Mouse (Mus musculus): Measurements from ENCODE around the gene Slc8a1. TPM values are rescaled to one million over a fixed set of nuclear protein-coding genes. Genes with fewer than 3 reads are reported as not detected.
A peak's percentile ranks its signal among the peaks of the same experiment; 100 is the strongest.

The Slc8a1 gene
- polyA plus RNA-seq, 1 experiment from 2014 or later: 84.6 TPM

GRCm38 (mm10) chr17:81524826-81525225, 213.4 kb downstream of the Slc8a1 start:
- Histone ChIP-seq H3K4me3 (ENCODE audit: low read length) (no peak overlapping the region), H3K4me1 (ENCODE audit: control insufficient read depth, insufficient read depth, low read length) (peaks cover 23% of the 10 kb centered on the region), H3K4me2 (ENCODE audit: low read depth, low read length) (no peak overlapping the region), H3K9ac (ENCODE audit: low read length) (no peak overlapping the region), H3K36me3 (ENCODE audit: control insufficient read depth, insufficient read depth) (no peaks in the 10 kb centered on the region), H3K27me3 (ENCODE audit: control insufficient read depth, insufficient read depth, low read length) (no peaks in the 10 kb centered on the region), H3K27ac (ENCODE audit: low read length) (no peak overlapping the region; the same call in 1 of the 2 replicates), H3K9me3 (replicated peaks; ENCODE audit: control insufficient read depth, low read length) (no peaks in the 10 kb centered on the region)
- WGBS: 67% methylated on average over 6 of the region's 6 CpGs
- ATAC-seq (replicated peaks; ENCODE audit: extremely low read depth, insufficient read depth, low FRiP score): no peak

GRCm38 (mm10) chr17:81523943-81524342, 214.2 kb downstream of the Slc8a1 start:
- WGBS: 80% methylated on average over 2 of the region's 2 CpGs
- no peaks in the 10 kb centered on the region for H3K36me3 ChIP-seq (ENCODE audit: control insufficient read depth, insufficient read depth)
- no peak overlapping the region for H3K4me2 ChIP-seq (ENCODE audit: low read depth, low read length)
- no peak overlapping the region for H3K27ac ChIP-seq (ENCODE audit: low read length)
- no peak for ATAC-seq (replicated peaks; ENCODE audit: extremely low read depth, insufficient read depth, low FRiP score)
- H3K4me3 ChIP-seq (ENCODE audit: low read length): no peak overlapping the region
- no peaks in the 10 kb centered on the region for H3K27me3 ChIP-seq (ENCODE audit: control insufficient read depth, insufficient read depth, low read length)
- H3K9ac ChIP-seq (ENCODE audit: low read length): no peak overlapping the region
- H3K9me3 ChIP-seq (replicated peaks; ENCODE audit: control insufficient read depth, low read length): no peaks in the 10 kb centered on the region
- peaks cover 24% of the 10 kb centered on the region for H3K4me1 ChIP-seq (ENCODE audit: control insufficient read depth, insufficient read depth, low read length)

GRCm38 (mm10) chr17:81518316-81519025, 219.7 kb downstream of the Slc8a1 start:
- whole genome bisulfite sequencing: 84% methylated on average over 10 of the region's 10 CpGs
- H3K36me3 ChIP-seq (ENCODE audit: control insufficient read depth, insufficient read depth): no peaks in the 10 kb centered on the region
- no peak overlapping the region for H3K4me3 ChIP-seq (ENCODE audit: low read length)
- no peak overlapping the region for H3K4me2 ChIP-seq (ENCODE audit: low read depth, low read length)
- H3K27me3 ChIP-seq (ENCODE audit: control insufficient read depth, insufficient read depth, low read length): no peaks in the 10 kb centered on the region
- H3K27ac ChIP-seq (ENCODE audit: low read length): no peak overlapping the region
- no peaks in the 10 kb centered on the region for H3K9me3 ChIP-seq (replicated peaks; ENCODE audit: control insufficient read depth, low read length)
- no peak for ATAC-seq (replicated peaks; ENCODE audit: extremely low read depth, insufficient read depth, low FRiP score)
- peaks cover 30% of the 10 kb centered on the region for H3K4me1 ChIP-seq (ENCODE audit: control insufficient read depth, insufficient read depth, low read length)
- no peak overlapping the region for H3K9ac ChIP-seq (ENCODE audit: low read length)

GRCm38 (mm10) chr17:81516155-81516554, 222.0 kb downstream of the Slc8a1 start:
- Histone ChIP-seq H3K4me3 (ENCODE audit: low read length) (no peak overlapping the region), H3K9me3 (replicated peaks; ENCODE audit: control insufficient read depth, low read length) (no peaks in the 10 kb centered on the region), H3K27me3 (ENCODE audit: control insufficient read depth, insufficient read depth, low read length) (no peaks in the 10 kb centered on the region), H3K9ac (ENCODE audit: low read length) (no peak overlapping the region), H3K36me3 (ENCODE audit: control insufficient read depth, insufficient read depth) (no peaks in the 10 kb centered on the region), H3K27ac (ENCODE audit: low read length) (no peak overlapping the region), H3K4me1 (ENCODE audit: control insufficient read depth, insufficient read depth, low read length) (peaks cover 28% of the 10 kb centered on the region), H3K4me2 (ENCODE audit: low read depth, low read length) (no peak overlapping the region)
- ATAC-seq (replicated peaks; ENCODE audit: extremely low read depth, insufficient read depth, low FRiP score): no peak
- 73% methylated on average over 4 of the region's 4 CpGs for WGBS

GRCm38 (mm10) chr17:81514022-81514421, 224.2 kb downstream of the Slc8a1 start:
- Histone ChIP-seq H3K4me2 (ENCODE audit: low read depth, low read length) (no peak overlapping the region), H3K36me3 (ENCODE audit: control insufficient read depth, insufficient read depth) (0 out of 2 replicates have a peak, but pooled peaks cover 4% of the 10 kb centered on the region), H3K4me3 (ENCODE audit: low read length) (no peak overlapping the region), H3K9me3 (replicated peaks; ENCODE audit: control insufficient read depth, low read length) (no peaks in the 10 kb centered on the region), H3K9ac (ENCODE audit: low read length) (no peak overlapping the region), H3K4me1 (ENCODE audit: control insufficient read depth, insufficient read depth, low read length) (peaks cover 27% of the 10 kb centered on the region), H3K27ac (ENCODE audit: low read length) (peak overlapping the region; percentile 57), H3K27me3 (ENCODE audit: control insufficient read depth, insufficient read depth, low read length) (no peaks in the 10 kb centered on the region)
- 69% methylated on average over 4 of the region's 4 CpGs for WGBS
- no peak for ATAC-seq (replicated peaks; ENCODE audit: extremely low read depth, insufficient read depth, low FRiP score)

GRCm38 (mm10) chr17:81513368-81513958, 224.7 kb downstream of the Slc8a1 start:
- Histone ChIP-seq H3K4me2 (ENCODE audit: low read depth, low read length) (no peak overlapping the region), H3K27ac (ENCODE audit: low read length) (peak overlapping the region; percentile 57), H3K27me3 (ENCODE audit: control insufficient read depth, insufficient read depth, low read length) (no peaks in the 10 kb centered on the region), H3K36me3 (ENCODE audit: control insufficient read depth, insufficient read depth) (0 out of 2 replicates have a peak, but pooled peaks cover 5% of the 10 kb centered on the region), H3K9me3 (replicated peaks; ENCODE audit: control insufficient read depth, low read length) (no peaks in the 10 kb centered on the region), H3K4me1 (ENCODE audit: control insufficient read depth, insufficient read depth, low read length) (peaks cover 26% of the 10 kb centered on the region), H3K4me3 (ENCODE audit: low read length) (no peak overlapping the region), H3K9ac (ENCODE audit: low read length) (no peak overlapping the region)
- 45% methylated on average over 6 of the region's 6 CpGs for WGBS
- no peak for ATAC-seq (replicated peaks; ENCODE audit: extremely low read depth, insufficient read depth, low FRiP score)

GRCm38 (mm10) chr17:81505162-81505685, 233.0 kb downstream of the Slc8a1 start:
- WGBS: 69% methylated on average over 5 of the region's 5 CpGs
- no peaks in the 10 kb centered on the region for H3K9me3 ChIP-seq (replicated peaks; ENCODE audit: control insufficient read depth, low read length)
- peaks cover 21% of the 10 kb centered on the region for H3K4me1 ChIP-seq (ENCODE audit: control insufficient read depth, insufficient read depth, low read length)
- no peak for ATAC-seq (replicated peaks; ENCODE audit: extremely low read depth, insufficient read depth, low FRiP score)
- no peaks in the 10 kb centered on the region for H3K27me3 ChIP-seq (ENCODE audit: control insufficient read depth, insufficient read depth, low read length)
- H3K9ac ChIP-seq (ENCODE audit: low read length): no peak overlapping the region
- H3K4me2 ChIP-seq (ENCODE audit: low read depth, low read length): no peak overlapping the region
- 0 out of 2 replicates have a peak, but pooled peaks cover 11% of the 10 kb centered on the region for H3K36me3 ChIP-seq (ENCODE audit: control insufficient read depth, insufficient read depth)
- H3K4me3 ChIP-seq (ENCODE audit: low read length): no peak overlapping the region
- no peak overlapping the region for H3K27ac ChIP-seq (ENCODE audit: low read length)

GRCm38 (mm10) chr17:81504040-81504439, 234.1 kb downstream of the Slc8a1 start:
- H3K36me3 ChIP-seq (ENCODE audit: control insufficient read depth, insufficient read depth): 0 out of 2 replicates have a peak, but pooled peaks cover 7% of the 10 kb centered on the region
- H3K27ac ChIP-seq (ENCODE audit: low read length): 0 out of 2 replicates have a peak overlapping the region, but pooled peaks have one; percentile 0
- ATAC-seq (replicated peaks; ENCODE audit: extremely low read depth, insufficient read depth, low FRiP score): no peak
- H3K4me1 ChIP-seq (ENCODE audit: control insufficient read depth, insufficient read depth, low read length): peaks cover 21% of the 10 kb centered on the region
- WGBS: 70% methylated on average over 2 of the region's 2 CpGs
- no peak overlapping the region for H3K9ac ChIP-seq (ENCODE audit: low read length)
- no peaks in the 10 kb centered on the region for H3K9me3 ChIP-seq (replicated peaks; ENCODE audit: control insufficient read depth, low read length)
- H3K4me3 ChIP-seq (ENCODE audit: low read length): no peak overlapping the region
- H3K4me2 ChIP-seq (ENCODE audit: low read depth, low read length): no peak overlapping the region
- no peaks in the 10 kb centered on the region for H3K27me3 ChIP-seq (ENCODE audit: control insufficient read depth, insufficient read depth, low read length)

- no peak overlapping the region for H3K4me2 ChIP-seq (ENCODE audit: low read depth, low read length)
- 0 out of 2 replicates have a peak, but pooled peaks cover 6% of the 10 kb centered on the region for H3K36me3 ChIP-seq (ENCODE audit: control insufficient read depth, insufficient read depth)
- no peak overlapping the region for H3K9ac ChIP-seq (ENCODE audit: low read length)
- peaks cover 26% of the 10 kb centered on the region for H3K4me1 ChIP-seq (ENCODE audit: control insufficient read depth, insufficient read depth, low read length)
- ATAC-seq (replicated peaks; ENCODE audit: extremely low read depth, insufficient read depth, low FRiP score): no peak
- no peaks in the 10 kb centered on the region for H3K27me3 ChIP-seq (ENCODE audit: control insufficient read depth, insufficient read depth, low read length)
- H3K9me3 ChIP-seq (replicated peaks; ENCODE audit: control insufficient read depth, low read length): no peaks in the 10 kb centered on the region
- 43% methylated on average over 3 of the region's 3 CpGs for WGBS
- H3K27ac ChIP-seq (ENCODE audit: low read length): no peak overlapping the region
- H3K4me3 ChIP-seq (ENCODE audit: low read length): no peak overlapping the region
These were observed 235.4 kb downstream of the Slc8a1 start for GRCm38 (mm10) chr17:81502732-81503131.

All from heart, embryonic 16.5 days (tissue).